Mouse (Mus musculus): ENCODE results near the gene Pfdn5.

The Pfdn5 gene

GRCm38 (mm10) chr15:102311489-102311888, 14.4 kb upstream of the Pfdn5 start:
- TF ChIP-seq GATA4 (IDR thresholded peaks at IDR 0.05; ENCODE audit: insufficient replicate concordance, low read length): no peak

GRCm38 (mm10) chr15:102315292-102315691, 10.6 kb upstream of the Pfdn5 start:
- no peak for TF ChIP-seq GATA4 (IDR thresholded peaks at IDR 0.05; ENCODE audit: insufficient replicate concordance, low read length)

GRCm38 (mm10) chr15:102316263-102316662, 9.7 kb upstream of the Pfdn5 start:
- no peak for TF ChIP-seq GATA4 (IDR thresholded peaks at IDR 0.05; ENCODE audit: insufficient replicate concordance, low read length)

GRCm38 (mm10) chr15:102324654-102325473, 1.1 kb upstream of the Pfdn5 start:
- TF ChIP-seq GATA4 (IDR thresholded peaks at IDR 0.05; ENCODE audit: insufficient replicate concordance, low read length): no peak

GRCm38 (mm10) chr15:102326892-102327291, 976 bp downstream of the Pfdn5 start:
- no peak for TF ChIP-seq GATA4 (IDR thresholded peaks at IDR 0.05; ENCODE audit: insufficient replicate concordance, low read length)

- peak; percentile 38; the same call in 1 of the 2 replicates for TF ChIP-seq GATA4 (IDR thresholded peaks at IDR 0.05; ENCODE audit: insufficient replicate concordance, low read length)
Measured at GRCm38 (mm10) chr15:102331610-102332015, 5.7 kb downstream of the Pfdn5 start, which contains the start of gene Myg1. Gene Myg1, plus strand, starts transcription at chr15:102331709.

GRCm38 (mm10) chr15:102335254-102335653, 9.3 kb downstream of the Pfdn5 start:
- no peak for TF ChIP-seq GATA4 (IDR thresholded peaks at IDR 0.05; ENCODE audit: insufficient replicate concordance, low read length)

- TF ChIP-seq GATA4 (IDR thresholded peaks at IDR 0.05; ENCODE audit: insufficient replicate concordance, low read length): no peak
Measured at GRCm38 (mm10) chr15:102336946-102337345, 11.0 kb downstream of the Pfdn5 start.

GRCm38 (mm10) chr15:102339612-102340011, 13.7 kb downstream of the Pfdn5 start:
- no peak for TF ChIP-seq GATA4 (IDR thresholded peaks at IDR 0.05; ENCODE audit: insufficient replicate concordance, low read length)

- TF ChIP-seq GATA4 (IDR thresholded peaks at IDR 0.05; ENCODE audit: insufficient replicate concordance, low read length): no peak; the same call in 1 of the 2 replicates
Measured at GRCm38 (mm10) chr15:102341580-102341979, 15.7 kb downstream of the Pfdn5 start.

- TF ChIP-seq GATA4 (IDR thresholded peaks at IDR 0.05; ENCODE audit: insufficient replicate concordance, low read length): no peak
Measured at GRCm38 (mm10) chr15:102344490-102344889, 18.6 kb downstream of the Pfdn5 start.

- no peak for TF ChIP-seq GATA4 (IDR thresholded peaks at IDR 0.05; ENCODE audit: insufficient replicate concordance, low read length)
Measured at GRCm38 (mm10) chr15:102346444-102346843, 20.5 kb downstream of the Pfdn5 start.

GRCm38 (mm10) chr15:102350138-102350941, 24.4 kb downstream of the Pfdn5 start, which contains the start of gene Aaas:
Gene Aaas, minus strand, starts transcription at chr15:102350771.
- TF ChIP-seq GATA4 (IDR thresholded peaks at IDR 0.05; ENCODE audit: insufficient replicate concordance, low read length): peak; percentile 43; the same call in 1 of the 2 replicates

- TF ChIP-seq GATA4 (IDR thresholded peaks at IDR 0.05; ENCODE audit: insufficient replicate concordance, low read length): no peak
Measured at GRCm38 (mm10) chr15:102350942-102351291, 25.0 kb downstream of the Pfdn5 start.

GRCm38 (mm10) chr15:102352177-102352576, 26.3 kb downstream of the Pfdn5 start:
- TF ChIP-seq GATA4 (IDR thresholded peaks at IDR 0.05; ENCODE audit: insufficient replicate concordance, low read length): no peak

GRCm38 (mm10) chr15:102353986-102354385, 28.1 kb downstream of the Pfdn5 start:
- no peak for TF ChIP-seq GATA4 (IDR thresholded peaks at IDR 0.05; ENCODE audit: insufficient replicate concordance, low read length)
